Mouse (Mus musculus): ENCODE data around the gene Abi3. TPM values are rescaled to one million over a fixed set of nuclear protein-coding genes. Genes with fewer than 3 reads are reported as not detected.

Abi3 gene
- polyA plus RNA-seq, 1 experiment from 2014 or later: 2.4 TPM

DNA sequence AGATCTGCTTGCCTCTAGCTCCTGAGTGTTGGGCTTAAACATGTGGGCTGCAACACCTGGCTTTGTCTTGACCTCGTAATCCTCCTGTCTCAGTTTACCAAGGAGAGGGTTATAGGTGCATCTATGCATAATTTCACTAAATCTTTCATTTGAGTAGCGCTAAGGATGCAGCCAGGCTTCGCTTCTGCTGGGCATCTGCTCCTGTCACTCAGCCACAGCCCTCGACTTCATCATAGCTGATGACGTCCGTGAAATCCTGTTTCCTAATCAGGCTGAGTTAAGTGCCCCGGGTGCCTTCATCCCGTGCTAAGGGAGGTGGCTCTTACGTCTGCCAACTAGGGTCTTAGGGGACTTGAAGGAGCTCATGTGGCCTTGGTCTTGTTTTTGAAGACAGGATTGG is 58.3 kb downstream of the Abi3 start:
- Histone ChIP-seq H3K4me3 (ENCODE audit: low read length) (no peak overlapping the region), H3K4me2 (ENCODE audit: low read length) (no peak overlapping the region), H3K27me3 (replicated peaks; ENCODE audit: control insufficient read depth, insufficient read depth, low read length) (no peaks in the 10 kb centered on the region), H3K27ac (ENCODE audit: low read depth, low read length) (no peak overlapping the region), H3K9me3 (ENCODE audit: control insufficient read depth, low read length) (no peaks in the 10 kb centered on the region; the same call in 1 of the 2 replicates), H3K36me3 (ENCODE audit: control insufficient read depth, insufficient read depth, low read length) (no peaks in the 10 kb centered on the region), H3K9ac (ENCODE audit: low read depth, low read length) (no peak overlapping the region), H3K4me1 (ENCODE audit: control insufficient read depth, insufficient read depth, low read depth, low read length) (no peaks in the 10 kb centered on the region)
- no peak for ATAC-seq
- 82% methylated on average over 9 of the region's 9 CpGs for WGBS

DNA sequence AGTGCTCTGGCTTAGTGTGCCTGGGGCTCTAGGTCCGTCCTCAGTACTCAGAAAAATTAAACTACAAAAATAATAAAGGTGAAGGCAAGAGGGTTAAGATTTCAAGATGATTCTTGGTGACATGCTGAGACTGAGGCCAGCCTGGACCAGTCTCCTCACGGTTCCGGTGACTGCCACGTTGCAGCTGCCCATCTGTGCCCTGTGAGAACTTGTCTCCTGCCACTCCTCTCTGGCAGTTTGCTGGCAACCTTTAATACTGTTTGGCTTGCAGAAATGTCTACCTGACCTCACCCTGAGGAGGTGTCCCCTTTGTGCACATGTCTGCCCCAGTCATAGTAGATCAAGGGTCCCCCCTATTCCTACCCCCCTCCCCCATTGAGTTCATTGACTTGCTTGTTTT is 58.8 kb downstream of the Abi3 start:
- Histone ChIP-seq H3K27ac (ENCODE audit: low read depth, low read length) (no peak overlapping the region), H3K4me2 (ENCODE audit: low read length) (no peak overlapping the region), H3K4me3 (ENCODE audit: low read length) (no peak overlapping the region), H3K36me3 (ENCODE audit: control insufficient read depth, insufficient read depth, low read length) (no peaks in the 10 kb centered on the region), H3K27me3 (replicated peaks; ENCODE audit: control insufficient read depth, insufficient read depth, low read length) (no peaks in the 10 kb centered on the region), H3K9me3 (ENCODE audit: control insufficient read depth, low read length) (no peaks in the 10 kb centered on the region; the same call in 1 of the 2 replicates), H3K4me1 (ENCODE audit: control insufficient read depth, insufficient read depth, low read depth, low read length) (no peaks in the 10 kb centered on the region), H3K9ac (ENCODE audit: low read depth, low read length) (no peak overlapping the region)
- ATAC-seq: no peak
- WGBS: 78% methylated on average over 4 of the region's 4 CpGs

DNA sequence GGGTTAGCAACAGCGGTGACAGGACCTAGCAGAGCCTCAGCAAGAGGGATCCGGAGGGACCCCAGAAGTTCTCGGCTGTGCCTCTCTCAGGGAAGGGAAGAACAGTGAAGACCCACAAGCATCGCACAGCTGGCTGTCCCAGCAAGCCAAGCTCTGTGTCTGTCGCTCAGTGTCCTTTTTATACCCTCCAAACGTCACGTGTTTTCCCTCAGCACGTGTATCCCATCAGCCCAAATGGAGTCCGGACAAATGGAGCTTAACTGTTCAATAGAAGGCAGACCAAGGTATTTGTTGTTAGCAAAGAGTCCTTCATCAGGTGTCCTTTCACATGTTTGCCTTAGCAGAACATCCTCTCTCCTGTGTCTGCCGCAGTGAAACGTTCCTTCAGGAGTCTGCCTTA is 60.7 kb downstream of the Abi3 start:
- Histone ChIP-seq H3K9me3 (ENCODE audit: control insufficient read depth, low read length) (no peaks in the 10 kb centered on the region; the same call in 1 of the 2 replicates), H3K4me1 (ENCODE audit: control insufficient read depth, insufficient read depth, low read depth, low read length) (no peaks in the 10 kb centered on the region), H3K4me2 (ENCODE audit: low read length) (no peak overlapping the region), H3K9ac (ENCODE audit: low read depth, low read length) (no peak overlapping the region), H3K4me3 (ENCODE audit: low read length) (no peak overlapping the region), H3K27me3 (replicated peaks; ENCODE audit: control insufficient read depth, insufficient read depth, low read length) (no peaks in the 10 kb centered on the region), H3K27ac (ENCODE audit: low read depth, low read length) (no peak overlapping the region), H3K36me3 (ENCODE audit: control insufficient read depth, insufficient read depth, low read length) (no peaks in the 10 kb centered on the region)
- 77% methylated on average over 11 of the region's 11 CpGs for WGBS
- no peak for ATAC-seq

DNA sequence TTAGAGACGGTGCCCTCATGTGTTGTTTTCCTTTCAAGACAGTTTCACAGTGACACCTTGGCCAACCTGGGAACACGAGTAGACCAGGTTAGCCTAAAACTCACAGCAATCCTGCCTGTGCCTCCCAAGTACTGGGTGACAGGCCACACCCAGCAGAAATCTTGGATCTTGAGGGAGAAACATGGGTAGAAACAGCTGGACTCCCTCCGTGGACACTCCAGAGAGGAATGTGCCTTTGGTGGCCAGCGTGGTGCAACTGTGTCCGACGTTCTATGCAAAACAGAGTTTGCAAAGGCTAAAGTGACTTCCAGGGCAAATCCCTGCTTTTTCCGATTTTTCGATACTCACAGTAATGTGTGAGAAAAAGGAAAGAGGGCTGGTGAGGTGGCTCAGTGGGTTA is 61.8 kb downstream of the Abi3 start:
- H3K4me3 ChIP-seq (ENCODE audit: low read length): no peak overlapping the region
- no peak for ATAC-seq
- no peak overlapping the region for H3K4me2 ChIP-seq (ENCODE audit: low read length)
- H3K9me3 ChIP-seq (ENCODE audit: control insufficient read depth, low read length): no peaks in the 10 kb centered on the region; the same call in 1 of the 2 replicates
- 92% methylated on average over 8 of the region's 8 CpGs for WGBS
- no peak overlapping the region for H3K27ac ChIP-seq (ENCODE audit: low read depth, low read length)
- no peak overlapping the region for H3K9ac ChIP-seq (ENCODE audit: low read depth, low read length)
- H3K4me1 ChIP-seq (ENCODE audit: control insufficient read depth, insufficient read depth, low read depth, low read length): no peaks in the 10 kb centered on the region
- H3K36me3 ChIP-seq (ENCODE audit: control insufficient read depth, insufficient read depth, low read length): no peaks in the 10 kb centered on the region
- H3K27me3 ChIP-seq (replicated peaks; ENCODE audit: control insufficient read depth, insufficient read depth, low read length): no peaks in the 10 kb centered on the region

Other genes starting within 250 kb of the Abi3 start
- gene Phb, start 175.5 kb downstream of the Abi3 start, polyA plus RNA-seq (2015; fragmentation: Nextera tagmentation; extraction: Ambion mirVana): 189 and 198 TPM in 2 replicates
- gene Zfp652, start 129.8 kb downstream of the Abi3 start, polyA plus RNA-seq (2015; fragmentation: Nextera tagmentation; extraction: Ambion mirVana): 21.7 and 23.2 TPM in 2 replicates
- 0.95 and 1.2 TPM in 2 replicates for gene B130006D01Rik, start 118.9 kb downstream of the Abi3 start, polyA plus RNA-seq (2015; fragmentation: Nextera tagmentation; extraction: Ambion mirVana)
- gene Phospho1, start 18.0 kb downstream of the Abi3 start, polyA plus RNA-seq (2015; fragmentation: Nextera tagmentation; extraction: Ambion mirVana): 0.54 TPM in 1 of 2 replicates, not detected in the other
- 3.7 and 3.9 TPM in 2 replicates for gene Gngt2, start 5.3 kb downstream of the Abi3 start, polyA plus RNA-seq (2015; fragmentation: Nextera tagmentation; extraction: Ambion mirVana)
- 0.09 TPM in 1 of 2 replicates, not detected in the other for gene B4galnt2, start 72.4 kb upstream of the Abi3 start, polyA plus RNA-seq (2015; fragmentation: Nextera tagmentation; extraction: Ambion mirVana)
- gene Igf2bp1, start 163.5 kb upstream of the Abi3 start, polyA plus RNA-seq (2015; fragmentation: Nextera tagmentation; extraction: Ambion mirVana): 6.1 and 11.3 TPM in 2 replicates
- not detected in 2 replicates for gene Gip, start 182.1 kb upstream of the Abi3 start, polyA plus RNA-seq (2015; fragmentation: Nextera tagmentation; extraction: Ambion mirVana)
- gene Snf8, start 192.4 kb upstream of the Abi3 start, polyA plus RNA-seq (2015; fragmentation: Nextera tagmentation; extraction: Ambion mirVana): 120 and 132 TPM in 2 replicates
- 37.5 and 38.4 TPM in 2 replicates for gene Ube2z, start 222.9 kb upstream of the Abi3 start, polyA plus RNA-seq (2015; fragmentation: Nextera tagmentation; extraction: Ambion mirVana)
- 787 and 865 TPM in 2 replicates for gene Atp5g1, start 233.2 kb upstream of the Abi3 start, polyA plus RNA-seq (2015; fragmentation: Nextera tagmentation; extraction: Ambion mirVana)

All from hindbrain, embryonic 16.5 days (tissue).